Mouse (Mus musculus): ENCODE results near the gene Kcnk18.

DNA sequence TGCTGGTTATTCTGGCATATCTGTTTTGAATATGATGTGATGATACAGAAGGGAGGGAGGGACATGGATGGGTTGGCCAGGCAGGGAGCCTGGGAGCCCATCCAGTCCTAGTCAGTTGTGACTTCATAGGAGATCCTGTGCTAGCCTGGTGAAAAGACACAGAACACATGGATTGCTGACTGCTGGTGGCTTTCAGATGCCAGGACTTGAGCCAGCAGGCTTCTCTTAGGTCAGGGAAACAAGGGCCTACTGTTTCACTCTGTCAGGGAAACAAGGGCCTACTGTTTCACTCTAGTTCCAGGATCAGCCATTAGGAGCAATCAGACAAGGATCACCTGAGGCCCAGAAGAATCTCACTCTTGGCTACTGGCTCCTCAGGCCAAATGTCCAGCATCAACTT is 61.8 kb downstream of the Kcnk18 start:
- no peak for TF ChIP-seq POLR2A (IDR thresholded peaks at IDR 0.05; ENCODE audit: extremely low read depth, insufficient read depth, low read length)
- no peak for TF ChIP-seq CTCF (IDR thresholded peaks at IDR 0.05; ENCODE audit: low read depth, low read length)
